Mouse (Mus musculus) thymus, postnatal 14 days (tissue): Measurements from ENCODE around the gene Sdk1.

ENCODE experiments used
- DNase-seq: peaks from one replicate; pipeline ENCODE4 v3.0.0; 2021

Gene Sdk1

GRCm38 (mm10) chr5:141344376-141344775 is 103.1 kb downstream of the Sdk1 start:
- DNase-seq = no peak

GRCm38 (mm10) chr5:141345476-141345875 is 104.2 kb downstream of the Sdk1 start:
- no peak for DNase-seq

- no peak for DNase-seq
These were observed 121.4 kb downstream of the Sdk1 start for GRCm38 (mm10) chr5:141362676-141363075.

- DNase-seq = no peak
These were observed 122.7 kb downstream of the Sdk1 start for GRCm38 (mm10) chr5:141363956-141364355.

- no peak for DNase-seq
These were observed 127.3 kb downstream of the Sdk1 start for GRCm38 (mm10) chr5:141368567-141368966.

- DNase-seq = no peak
These were observed 133.5 kb downstream of the Sdk1 start for GRCm38 (mm10) chr5:141374797-141375196.

GRCm38 (mm10) chr5:141379836-141380773 is 138.8 kb downstream of the Sdk1 start:
- DNase-seq = no peak

GRCm38 (mm10) chr5:141380774-141381156 is 139.5 kb downstream of the Sdk1 start:
- DNase-seq = no peak

- no peak for DNase-seq
These were observed 140.3 kb downstream of the Sdk1 start for GRCm38 (mm10) chr5:141381581-141381980.

GRCm38 (mm10) chr5:141382246-141382835 is 141.1 kb downstream of the Sdk1 start:
- no peak for DNase-seq

GRCm38 (mm10) chr5:141388451-141388850 is 147.2 kb downstream of the Sdk1 start:
- DNase-seq = no peak

GRCm38 (mm10) chr5:141390541-141390940 is 149.3 kb downstream of the Sdk1 start:
- DNase-seq = no peak

- DNase-seq = no peak
These were observed 149.9 kb downstream of the Sdk1 start for GRCm38 (mm10) chr5:141391153-141391552.

GRCm38 (mm10) chr5:141393846-141394245 is 152.6 kb downstream of the Sdk1 start:
- no peak for DNase-seq

GRCm38 (mm10) chr5:141394586-141394985 is 153.3 kb downstream of the Sdk1 start:
- DNase-seq = no peak

GRCm38 (mm10) chr5:141403741-141404140 is 162.5 kb downstream of the Sdk1 start:
- DNase-seq = no peak

GRCm38 (mm10) chr5:141404651-141405050 is 163.4 kb downstream of the Sdk1 start:
- no peak for DNase-seq

GRCm38 (mm10) chr5:141406926-141407325 is 165.6 kb downstream of the Sdk1 start:
- no peak for DNase-seq

- no peak for DNase-seq
These were observed 171.7 kb downstream of the Sdk1 start for GRCm38 (mm10) chr5:141413013-141413412.

- DNase-seq = no peak
These were observed 174.5 kb downstream of the Sdk1 start for GRCm38 (mm10) chr5:141415644-141416243.

- no peak for DNase-seq
These were observed 186.8 kb downstream of the Sdk1 start for GRCm38 (mm10) chr5:141428132-141428531.

- DNase-seq = no peak
These were observed 192.0 kb downstream of the Sdk1 start for GRCm38 (mm10) chr5:141433286-141433685.

GRCm38 (mm10) chr5:141447247-141447646 is 206.0 kb downstream of the Sdk1 start:
- DNase-seq = no peak

GRCm38 (mm10) chr5:141463417-141463816 is 222.1 kb downstream of the Sdk1 start:
- DNase-seq = no peak
